Mouse (Mus musculus) c-Kit-positive CD71-negative TER-119-negative erythroid progenitor cells, embryonic 14.5 days (primary cell): ENCODE measurements around the gene 4930595M18Rik.

ENCODE experiments used
- DNase-seq: peaks from one replicate; pipeline ENCODE4 v3.0.0-alpha.2; 2013; ENCODE audit warnings: low read depth

Gene 4930595M18Rik

GRCm38 (mm10) chrX:81458021-81458420 lies at the start of gene 4930595M18Rik:
Gene 4930595M18Rik (minus strand): TSS chrX:81458121.
- no peak for DNase-seq

- no peak for DNase-seq
Measured at GRCm38 (mm10) chrX:81472500-81472899, 14.6 kb upstream of the 4930595M18Rik start.
